Mouse (Mus musculus): ENCODE data around the gene Mthfsd. TPM values are rescaled to one million over a fixed set of nuclear protein-coding genes. Genes with fewer than 3 reads are reported as not detected.

The Mthfsd gene
- polyA plus RNA-seq, 1 experiment from 2014 or later, result 45.2 TPM

- Histone ChIP-seq H3K36me3 (ENCODE audit: control insufficient read depth, insufficient read depth, low read length) (no peaks in the 10 kb centered on the region), H3K27me3 (replicated peaks; ENCODE audit: control insufficient read depth, insufficient read depth, low read length) (peaks cover 76% of the 10 kb centered on the region), H3K9ac (ENCODE audit: low read depth, low read length) (no peak overlapping the region; the same call in 1 of the 2 replicates), H3K4me1 (ENCODE audit: control insufficient read depth, insufficient read depth, low read depth, low read length) (peaks cover 15% of the 10 kb centered on the region), H3K4me2 (ENCODE audit: low read length) (peak overlapping the region; percentile 6; the same call in 1 of the 2 replicates), H3K27ac (ENCODE audit: low read depth, low read length) (no peak overlapping the region), H3K4me3 (ENCODE audit: low read length) (peak overlapping the region; percentile 39), H3K9me3 (ENCODE audit: control insufficient read depth, low read length) (peaks cover 4% of the 10 kb centered on the region; the same call in 1 of the 2 replicates)
- WGBS, result under 1% methylated on average over 28 of the region's 28 CpGs
- no peak for ATAC-seq
Observed at GRCm38 (mm10) chr8:121117906-121118305, 9.7 kb upstream of the Mthfsd start.

GRCm38 (mm10) chr8:121117186-121117651 is 9.0 kb upstream of the Mthfsd start:
- H3K9me3 ChIP-seq (ENCODE audit: control insufficient read depth, low read length), result peaks cover 4% of the 10 kb centered on the region; the same call in 1 of the 2 replicates
- H3K4me3 ChIP-seq (ENCODE audit: low read length), result peak overlapping the region; percentile 39
- H3K4me1 ChIP-seq (ENCODE audit: control insufficient read depth, insufficient read depth, low read depth, low read length), result peaks cover 15% of the 10 kb centered on the region
- no peak overlapping the region for H3K27ac ChIP-seq (ENCODE audit: low read depth, low read length)
- peak overlapping the region; percentile 38 for H3K9ac ChIP-seq (ENCODE audit: low read depth, low read length)
- no peaks in the 10 kb centered on the region for H3K36me3 ChIP-seq (ENCODE audit: control insufficient read depth, insufficient read depth, low read length)
- H3K4me2 ChIP-seq (ENCODE audit: low read length), result peak overlapping the region; percentile 32; the same call in 1 of the 2 replicates
- ATAC-seq, result no peak
- WGBS, result 1% methylated on average over 46 of the region's 62 CpGs
- peaks cover 73% of the 10 kb centered on the region for H3K27me3 ChIP-seq (replicated peaks; ENCODE audit: control insufficient read depth, insufficient read depth, low read length)

GRCm38 (mm10) chr8:121116591-121117185 is 8.5 kb upstream of the Mthfsd start:
- Histone ChIP-seq H3K9me3 (ENCODE audit: control insufficient read depth, low read length) (peaks cover 4% of the 10 kb centered on the region; the same call in 1 of the 2 replicates), H3K4me3 (ENCODE audit: low read length) (peak overlapping the region; percentile 39), H3K4me1 (ENCODE audit: control insufficient read depth, insufficient read depth, low read depth, low read length) (peaks cover 15% of the 10 kb centered on the region), H3K4me2 (ENCODE audit: low read length) (peak overlapping the region; percentile 63), H3K9ac (ENCODE audit: low read depth, low read length) (peak overlapping the region; percentile 38), H3K27me3 (replicated peaks; ENCODE audit: control insufficient read depth, insufficient read depth, low read length) (peaks cover 70% of the 10 kb centered on the region), H3K36me3 (ENCODE audit: control insufficient read depth, insufficient read depth, low read length) (no peaks in the 10 kb centered on the region), H3K27ac (ENCODE audit: low read depth, low read length) (no peak overlapping the region)
- under 1% methylated on average over 55 of the region's 55 CpGs for WGBS
- ATAC-seq, result no peak

GRCm38 (mm10) chr8:121115948-121116347 is 7.8 kb upstream of the Mthfsd start, which contains the start of gene Foxc2:
TSS of gene Foxc2 (plus strand) at chr8:121116171.
- Histone ChIP-seq H3K9ac (ENCODE audit: low read depth, low read length) (peak within 1 kb of the TSS; percentile 54), H3K9me3 (ENCODE audit: control insufficient read depth, low read length) (peaks cover 4% of the 10 kb centered on the region; the same call in 1 of the 2 replicates), H3K27ac (ENCODE audit: low read depth, low read length) (no peak within 1 kb of the TSS), H3K4me1 (ENCODE audit: control insufficient read depth, insufficient read depth, low read depth, low read length) (peaks cover 15% of the 10 kb centered on the region), H3K4me3 (ENCODE audit: low read length) (peak within 1 kb of the TSS; percentile 39), H3K27me3 (replicated peaks; ENCODE audit: control insufficient read depth, insufficient read depth, low read length) (peaks cover 64% of the 10 kb centered on the region), H3K4me2 (ENCODE audit: low read length) (peak within 1 kb of the TSS; percentile 63), H3K36me3 (ENCODE audit: control insufficient read depth, insufficient read depth, low read length) (no peaks in the 10 kb centered on the region)
- WGBS, result 0% methylated on average over 24 of the region's 25 CpGs
- ATAC-seq, result no peak

- Histone ChIP-seq H3K27ac (ENCODE audit: low read depth, low read length) (no peak overlapping the region), H3K36me3 (ENCODE audit: control insufficient read depth, insufficient read depth, low read length) (no peaks in the 10 kb centered on the region), H3K9me3 (ENCODE audit: control insufficient read depth, low read length) (peaks cover 4% of the 10 kb centered on the region; the same call in 1 of the 2 replicates), H3K4me3 (ENCODE audit: low read length) (no peak overlapping the region), H3K4me2 (ENCODE audit: low read length) (no peak overlapping the region), H3K9ac (ENCODE audit: low read depth, low read length) (no peak overlapping the region), H3K27me3 (replicated peaks; ENCODE audit: control insufficient read depth, insufficient read depth, low read length) (peaks cover 56% of the 10 kb centered on the region), H3K4me1 (ENCODE audit: control insufficient read depth, insufficient read depth, low read depth, low read length) (peaks cover 15% of the 10 kb centered on the region)
- WGBS, result under 1% methylated on average over 25 of the region's 25 CpGs
- ATAC-seq, result no peak
Observed at GRCm38 (mm10) chr8:121115136-121115535, 6.9 kb upstream of the Mthfsd start.

GRCm38 (mm10) chr8:121113261-121113660 is 5.1 kb upstream of the Mthfsd start:
- Histone ChIP-seq H3K4me3 (ENCODE audit: low read length) (no peak overlapping the region; the same call in 1 of the 2 replicates), H3K9ac (ENCODE audit: low read depth, low read length) (no peak overlapping the region), H3K9me3 (ENCODE audit: control insufficient read depth, low read length) (peaks cover 4% of the 10 kb centered on the region; the same call in 1 of the 2 replicates), H3K36me3 (ENCODE audit: control insufficient read depth, insufficient read depth, low read length) (no peaks in the 10 kb centered on the region), H3K27ac (ENCODE audit: low read depth, low read length) (no peak overlapping the region), H3K4me2 (ENCODE audit: low read length) (no peak overlapping the region), H3K4me1 (ENCODE audit: control insufficient read depth, insufficient read depth, low read depth, low read length) (peaks cover 15% of the 10 kb centered on the region), H3K27me3 (replicated peaks; ENCODE audit: control insufficient read depth, insufficient read depth, low read length) (peaks cover 49% of the 10 kb centered on the region)
- peak; percentile 66 for ATAC-seq
- 1% methylated on average over 21 of the region's 21 CpGs for WGBS

- no peak for ATAC-seq
Observed at GRCm38 (mm10) chr8:121111145-121111907, 3.1 kb upstream of the Mthfsd start.

GRCm38 (mm10) chr8:121108657-121109056 is 465 bp upstream of the Mthfsd start:
- peak overlapping the region; percentile 95 for H3K4me2 ChIP-seq (ENCODE audit: low read length)
- H3K27me3 ChIP-seq (replicated peaks; ENCODE audit: control insufficient read depth, insufficient read depth, low read length), result peaks cover 9% of the 10 kb centered on the region
- no peaks in the 10 kb centered on the region for H3K9me3 ChIP-seq (ENCODE audit: control insufficient read depth, low read length)
- ATAC-seq, result no peak
- peaks cover 13% of the 10 kb centered on the region for H3K4me1 ChIP-seq (ENCODE audit: control insufficient read depth, insufficient read depth, low read depth, low read length)
- 13% methylated on average over 5 of the region's 5 CpGs for WGBS
- 0 out of 2 replicates have a peak, but pooled peaks cover under 1% of the 10 kb centered on the region for H3K36me3 ChIP-seq (ENCODE audit: control insufficient read depth, insufficient read depth, low read length)
- H3K4me3 ChIP-seq (ENCODE audit: low read length), result peak overlapping the region; percentile 95
- no peak overlapping the region for H3K27ac ChIP-seq (ENCODE audit: low read depth, low read length)
- peak overlapping the region; percentile 87 for H3K9ac ChIP-seq (ENCODE audit: low read depth, low read length)

More at GRCm38 (mm10) chr8:121111145-121111907, 3.1 kb upstream of the Mthfsd start:
- Histone ChIP-seq H3K9me3 (ENCODE audit: control insufficient read depth, low read length) (no peaks in the 10 kb centered on the region), H3K4me3 (ENCODE audit: low read length) (no peak overlapping the region), H3K27ac (ENCODE audit: low read depth, low read length) (no peak overlapping the region), H3K4me2 (ENCODE audit: low read length) (no peak overlapping the region), H3K9ac (ENCODE audit: low read depth, low read length) (no peak overlapping the region), H3K36me3 (ENCODE audit: control insufficient read depth, insufficient read depth, low read length) (no peaks in the 10 kb centered on the region), H3K4me1 (ENCODE audit: control insufficient read depth, insufficient read depth, low read depth, low read length) (peaks cover 16% of the 10 kb centered on the region), H3K27me3 (replicated peaks; ENCODE audit: control insufficient read depth, insufficient read depth, low read length) (peaks cover 31% of the 10 kb centered on the region)
- WGBS, result 52% methylated on average over 7 of the region's 7 CpGs
